Comparison of ENCODE assay signal across 8 mouse cellular contexts in the genomic region with DNA sequence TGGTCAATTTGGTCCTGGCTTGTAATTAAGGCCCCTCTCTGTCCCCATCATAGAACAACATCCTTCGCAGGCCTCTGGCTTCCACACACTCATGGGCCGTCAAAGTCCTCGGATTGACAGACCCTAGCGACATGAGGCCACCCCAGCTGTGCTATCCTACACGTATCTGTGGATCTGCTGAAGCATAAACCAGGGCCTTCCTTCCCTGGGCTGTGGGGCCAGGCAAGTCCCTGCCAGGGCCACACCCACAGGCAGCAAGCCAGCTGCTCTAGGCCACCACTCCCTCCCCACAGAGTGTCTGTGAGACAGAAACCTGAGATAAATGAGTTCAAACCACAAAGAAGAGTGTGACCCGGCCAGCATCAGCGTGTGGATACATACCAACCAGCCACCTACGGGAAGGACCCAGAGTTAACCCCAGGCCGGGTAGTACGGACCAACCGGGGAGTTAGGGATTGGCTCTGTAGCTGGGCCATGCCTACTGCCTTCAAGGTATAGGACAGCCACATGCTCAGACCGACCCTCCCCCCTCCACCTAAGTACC. TPM values are rescaled to one million over a fixed set of nuclear protein-coding genes. Genes with fewer than 3 reads are reported as not detected.
A peak's percentile ranks its signal among the peaks of the same experiment; 100 is the strongest.
DNase-seq lines count a peak whose midpoint lies in the region; ATAC-seq and TF ChIP-seq lines count a peak whose summit lies in the region.

No protein-coding gene starts in this region.

- WGBS in hindbrain, embryonic 10.5 days = 71% methylated on average over 12 of the region's 12 CpGs
- WGBS in hindbrain, embryonic 14.5 days = 67% methylated on average over 12 of the region's 12 CpGs
- WGBS in heart, adult 2 months = 60% methylated on average over 12 of the region's 12 CpGs
- WGBS in kidney, postnatal 0 days = 36% methylated on average over 12 of the region's 12 CpGs

- no peak overlapping the region for H3K9ac ChIP-seq in hindbrain, embryonic 14.5 days
- no peak overlapping the region for H3K9ac ChIP-seq in heart, adult 2 months (ENCODE audit: low read depth, low read length)
- no peak overlapping the region for H3K9ac ChIP-seq in kidney, postnatal 0 days (ENCODE audit: low read depth, low read length)

- no peak overlapping the region for H3K4me2 ChIP-seq in hindbrain, embryonic 14.5 days (replicated peaks)
- H3K4me2 ChIP-seq in kidney, postnatal 0 days (ENCODE audit: low read length) = no peak overlapping the region

- no peaks in the 10 kb centered on the region for H3K27me3 ChIP-seq in hindbrain, embryonic 10.5 days (ENCODE audit: insufficient read depth, poor library complexity, severe bottlenecking)
- H3K27me3 ChIP-seq in hindbrain, embryonic 14.5 days (ENCODE audit: control insufficient read depth, insufficient read depth, low read length) = no peaks in the 10 kb centered on the region
- H3K27me3 ChIP-seq in heart, adult 2 months (ENCODE audit: control insufficient read depth, insufficient read depth, low read length) = no peaks in the 10 kb centered on the region
- no peaks in the 10 kb centered on the region for H3K27me3 ChIP-seq in kidney, postnatal 0 days (ENCODE audit: insufficient read depth, low read length)

- no peak for DNase-seq in hindbrain, embryonic 10.5 days (ENCODE audit: low spot score)
- DNase-seq in hindbrain, embryonic 14.5 days (ENCODE audit: low spot score) = no peak
- peak; percentile 63 to 72 for DNase-seq in adrenal gland, postnatal 36 days
- DNase-seq in heart, adult 2 months = peak; percentile 47 to 63
- DNase-seq in kidney, postnatal 0 days (ENCODE audit: low spot score) = peak; percentile 58
- peak; percentile 65 for DNase-seq in lung, postnatal 36 days
- peak; percentile 51 for DNase-seq in urinary bladder, postnatal 25 days (ENCODE audit: low spot score)
- no peak for DNase-seq in left cerebral cortex, adult 2 months (ENCODE audit: extremely low spot score in 1 of 2, low spot score in 2 of 2)

- no peaks in the 10 kb centered on the region for H3K36me3 ChIP-seq in hindbrain, embryonic 10.5 days
- H3K36me3 ChIP-seq in hindbrain, embryonic 14.5 days (replicated peaks; ENCODE audit: control insufficient read depth, insufficient read depth) = no peaks in the 10 kb centered on the region
- H3K36me3 ChIP-seq in heart, adult 2 months (ENCODE audit: control insufficient read depth, insufficient read depth, low read length) = no peaks in the 10 kb centered on the region
- H3K36me3 ChIP-seq in kidney, postnatal 0 days (ENCODE audit: insufficient read depth, low read length) = no peaks in the 10 kb centered on the region

- H3K27ac ChIP-seq in hindbrain, embryonic 10.5 days = peak overlapping the region; percentile 57; the same call in 1 of the 2 replicates
- no peak overlapping the region for H3K27ac ChIP-seq in hindbrain, embryonic 14.5 days
- H3K27ac ChIP-seq in heart, adult 2 months = no peak overlapping the region
- H3K27ac ChIP-seq in kidney, postnatal 0 days = no peak overlapping the region
- H3K27ac ChIP-seq in left cerebral cortex, adult 2 months = no peak overlapping the region

- no peaks in the 10 kb centered on the region for H3K79me2 ChIP-seq in heart, adult 2 months (replicated peaks; ENCODE audit: control insufficient read depth, insufficient read depth, low read length)

- no peak for TF ChIP-seq POLR2A in heart, adult 2 months (IDR thresholded peaks at IDR 0.05; ENCODE audit: insufficient read depth, low read depth, low read length)

- no peak overlapping the region for H3K4me3 ChIP-seq in hindbrain, embryonic 10.5 days
- no peak overlapping the region for H3K4me3 ChIP-seq in hindbrain, embryonic 14.5 days (replicated peaks; ENCODE audit: low read length)
- no peak overlapping the region for H3K4me3 ChIP-seq in heart, adult 2 months
- H3K4me3 ChIP-seq in kidney, postnatal 0 days (replicated peaks; ENCODE audit: low read depth, low read length) = no peak overlapping the region
- no peak overlapping the region for H3K4me3 ChIP-seq in left cerebral cortex, adult 2 months

- no peak for TF ChIP-seq CTCF in heart, adult 2 months (IDR thresholded peaks at IDR 0.05)
- no peak for TF ChIP-seq CTCF in kidney, postnatal 0 days (IDR thresholded peaks at IDR 0.05; ENCODE audit: low read depth)
- TF ChIP-seq CTCF in left cerebral cortex, adult 2 months (IDR thresholded peaks at IDR 0.05) = no peak

- intact Hi-C loops in heart, adult 2 months (cut with DNase I) = no loop called here
- intact Hi-C loops in left cerebral cortex, adult 2 months (cut with DNase I) = no loop called here

- ATAC-seq in hindbrain, embryonic 14.5 days (ENCODE audit: low FRiP score) = no peak
- ATAC-seq in kidney, postnatal 0 days (replicated peaks; ENCODE audit: low FRiP score, low read depth) = 0 out of 2 replicates have a peak, but pooled peaks have one; percentile 38

- no peak for TF ChIP-seq EP300 in heart, adult 2 months (IDR thresholded peaks at IDR 0.05; ENCODE audit: insufficient read depth, low read depth, low read length)

- peaks cover 47% of the 10 kb centered on the region for H3K4me1 ChIP-seq in hindbrain, embryonic 10.5 days (replicated peaks)
- peaks cover 13% of the 10 kb centered on the region for H3K4me1 ChIP-seq in hindbrain, embryonic 14.5 days (replicated peaks; ENCODE audit: control insufficient read depth, insufficient read depth, low read length)
- H3K4me1 ChIP-seq in heart, adult 2 months (ENCODE audit: control insufficient read depth, insufficient read depth, low read length) = no peaks in the 10 kb centered on the region
- peaks cover 32% of the 10 kb centered on the region for H3K4me1 ChIP-seq in kidney, postnatal 0 days (replicated peaks; ENCODE audit: insufficient read depth, low read length)

- no peaks in the 10 kb centered on the region for H3K9me3 ChIP-seq in hindbrain, embryonic 10.5 days
- H3K9me3 ChIP-seq in hindbrain, embryonic 14.5 days (ENCODE audit: control insufficient read depth, low read length) = no peaks in the 10 kb centered on the region
- no peaks in the 10 kb centered on the region for H3K9me3 ChIP-seq in kidney, postnatal 0 days (replicated peaks; ENCODE audit: low read length)

RNA-seq across cellular contexts. Expression of gene Sema4d, which starts 45.5 kb away (rescaled TPM):
- polyA plus RNA-seq in hindbrain, embryonic 10.5 days (2016; fragmentation: Nextera tagmentation; extraction: Ambion mirVana) = 5.9 and 7.5 TPM in 2 replicates
- 16.2 and 17.8 TPM in 2 replicates for polyA plus RNA-seq in hindbrain, embryonic 14.5 days (2014; fragmentation: Nextera tagmentation; extraction: Ambion mirVana)
- total RNA-seq in adrenal gland, postnatal 36 days (2021) = 10 to 100 TPM; 12.4 to 15.7 TPM
- total RNA-seq in heart, adult 2 months (2021) = 10 to 100 TPM; 52.2 to 67.6 TPM
- 51.7 and 52.2 TPM in 2 replicates for polyA plus RNA-seq in heart, adult 2 months (2012; rRNA removed)
- 23.8 and 24.6 TPM in 2 replicates for polyA plus RNA-seq in kidney, postnatal 0 days (2015; fragmentation: Nextera tagmentation; extraction: Ambion mirVana)
- total RNA-seq in left cerebral cortex, adult 2 months (2021) = 10 to 100 TPM; 69.0 to 83.6 TPM

Comparison
In these comparisons a context has a peak if more than half of its experiments do, and no peak if none do; other contexts are left out.
1. DNase-seq: peak in adrenal gland, postnatal 36 days (2 of 2), heart, adult 2 months (2 of 2), kidney, postnatal 0 days (single experiment), lung, postnatal 36 days (single experiment) and urinary bladder, postnatal 25 days (single experiment); none in hindbrain, embryonic 10.5 days (single experiment), hindbrain, embryonic 14.5 days (single experiment) and left cerebral cortex, adult 2 months (0 of 2).